23 mouse cellular contexts compared by ENCODE assay signal in genomic region chr10:43841441-43841840, GRCm38 (mm10).
"Had no signal": no experiment of that assay in that cellular context is flagged by ENCODE, and none has a peak within 500 bp of the region (broad histone marks: within the 10 kb centered on the region; RNA-seq: fewer than 3 reads in every experiment).

No protein-coding gene starts in this region.

- DNase-seq: gastrocnemius, postnatal 14 days; gastrocnemius, postnatal 36 days; heart, adult 18-20 months; heart, postnatal 14 days; heart, postnatal 36 days; kidney, adult 11 months; kidney, adult 8-10 months; kidney, postnatal 10 days; kidney, postnatal 25 days; layer of hippocampus, adult 9-11 months; layer of hippocampus, postnatal 36 days; liver had no signal

- H3K36me3 ChIP-seq: heart, embryonic 13.5 days; heart, embryonic 15.5 days; hindbrain, embryonic 13.5 days; hindbrain, embryonic 15.5 days; limb, embryonic 10.5 days; limb, embryonic 12.5 days had no signal

- H3K9me3 ChIP-seq: heart, embryonic 15.5 days; hindbrain, embryonic 13.5 days; hindbrain, embryonic 15.5 days had no signal

- H3K27ac ChIP-seq: heart, embryonic 13.5 days; heart, embryonic 15.5 days; hindbrain, embryonic 13.5 days; hindbrain, embryonic 15.5 days; hindbrain, postnatal 0 days; limb, embryonic 10.5 days; limb, embryonic 12.5 days; liver, embryonic 14.5 days had no signal

- H3K4me2 ChIP-seq: heart, embryonic 11.5 days; heart, embryonic 13.5 days; heart, embryonic 15.5 days; hindbrain, embryonic 13.5 days; hindbrain, embryonic 15.5 days; limb, embryonic 12.5 days; liver, embryonic 11.5 days had no signal

- ATAC-seq: hindbrain, postnatal 0 days; intestine, embryonic 16.5 days had no signal

- H3K27me3 ChIP-seq: heart, embryonic 13.5 days; heart, embryonic 15.5 days; hindbrain, embryonic 13.5 days; hindbrain, embryonic 15.5 days; limb, embryonic 12.5 days had no signal

- H3K4me1 ChIP-seq: heart, embryonic 13.5 days; heart, embryonic 15.5 days; hindbrain, embryonic 13.5 days; hindbrain, embryonic 15.5 days; limb, embryonic 10.5 days; limb, embryonic 12.5 days had no signal

- H3K4me3 ChIP-seq: heart, embryonic 13.5 days; heart, embryonic 15.5 days; hindbrain, embryonic 13.5 days; hindbrain, embryonic 15.5 days; limb, embryonic 10.5 days; limb, embryonic 12.5 days had no signal

- H3K9ac ChIP-seq: heart, embryonic 13.5 days; heart, embryonic 15.5 days; hindbrain, embryonic 13.5 days; hindbrain, embryonic 15.5 days; limb, embryonic 12.5 days; liver, embryonic 14.5 days had no signal
